Mouse (Mus musculus) hindbrain, embryonic 13.5 days (tissue): ENCODE measurements at regions not wholly inside any gene's neighbourhood (a gene's known extent, or its start where the extent isn't known, plus 50 kb on each side); places are given as distances from the start of the nearest gene placed in this dataset.

ENCODE experiments used
- ATAC-seq: fragments of 200-750 bp; cut with Nextera tagmentation; 2 replicates; pipeline ENCODE4 v1.8.0; 2017; ENCODE audit warnings: moderate TSS enrichment; ENCODE audit not compliant: low FRiP score
- H3K27ac ChIP-seq: fragments of 300-500 bp; sonication (generic); 2 replicates; pipeline ENCODE4 v1.5.1; 2015; ENCODE audit warnings: inconsistent platforms, mild to moderate bottlenecking, moderate library complexity
- H3K27me3 ChIP-seq: fragments of 300-500 bp; sonication (generic); 2 replicates; pipeline ENCODE4 v1.6.1; 2015; ENCODE audit warnings: mild to moderate bottlenecking, inconsistent platforms
- H3K36me3 ChIP-seq: fragments of 300-500 bp; sonication (generic); 2 replicates; pipeline ENCODE4 v1.6.1; 2015; ENCODE audit warnings: mild to moderate bottlenecking, inconsistent platforms
- H3K4me1 ChIP-seq: fragments of 300-500 bp; sonication (generic); replicated peaks from 2 replicates; pipeline ENCODE4 v1.6.1; 2015; ENCODE audit warnings: inconsistent platforms
- H3K4me2 ChIP-seq: fragments of 300-500 bp; sonication (generic); 2 replicates; pipeline ENCODE4 v1.6.1; 2015; ENCODE audit warnings: inconsistent platforms, mild to moderate bottlenecking, moderate library complexity
- H3K4me3 ChIP-seq: fragments of 300-500 bp; sonication (generic); 2 replicates; pipeline ENCODE4 v1.5.1; 2015; ENCODE audit warnings: mild to moderate bottlenecking, inconsistent platforms
- H3K9ac ChIP-seq: fragments of 300-500 bp; sonication (generic); 2 replicates; pipeline ENCODE4 v1.6.1; 2015; ENCODE audit warnings: mild to moderate bottlenecking, inconsistent platforms
- H3K9me3 ChIP-seq: fragments of 300-500 bp; sonication (generic); 2 replicates; pipeline ENCODE4 v1.6.1; 2016; ENCODE audit warnings: inconsistent platforms
- whole genome bisulfite sequencing: fragments of 180-500 bp; shearing (Covaris S2); methylation state at CpG from one replicate; pipeline ENCODE4 v1.1.7; 2015; 5-methylcytosine and 5-hydroxymethylcytosine counted together

DNA sequence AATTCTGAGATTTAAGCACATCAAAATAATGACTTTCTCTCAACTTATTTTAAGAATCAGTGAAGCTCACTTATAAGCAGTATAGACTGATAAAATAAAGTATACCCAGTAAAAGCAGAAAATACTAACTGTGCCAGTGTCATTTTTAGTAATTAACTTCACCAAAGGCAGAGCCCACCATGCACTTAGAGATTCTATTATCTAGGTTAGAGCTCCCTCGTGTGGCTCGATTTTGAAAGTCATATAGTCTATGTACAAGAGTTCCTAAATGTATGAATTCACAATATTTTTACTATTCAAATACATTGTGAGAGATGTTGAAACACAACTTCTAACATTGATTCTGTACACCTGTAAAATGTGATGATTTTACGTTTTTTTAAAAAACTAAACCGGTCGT lies 589.3 kb downstream of the Kcnj3 start:
- Histone ChIP-seq H3K9ac (no peak overlapping the region), H3K4me1 (no peaks in the 10 kb centered on the region), H3K4me3 (no peak overlapping the region), H3K4me2 (no peak overlapping the region), H3K9me3 (no peaks in the 10 kb centered on the region), H3K36me3 (no peaks in the 10 kb centered on the region), H3K27me3 (no peaks in the 10 kb centered on the region), H3K27ac (no peak overlapping the region)
- ATAC-seq: peak; percentile 86; the same call in 1 of the 2 replicates
- WGBS: 7% methylated on average over 5 of the region's 5 CpGs

DNA sequence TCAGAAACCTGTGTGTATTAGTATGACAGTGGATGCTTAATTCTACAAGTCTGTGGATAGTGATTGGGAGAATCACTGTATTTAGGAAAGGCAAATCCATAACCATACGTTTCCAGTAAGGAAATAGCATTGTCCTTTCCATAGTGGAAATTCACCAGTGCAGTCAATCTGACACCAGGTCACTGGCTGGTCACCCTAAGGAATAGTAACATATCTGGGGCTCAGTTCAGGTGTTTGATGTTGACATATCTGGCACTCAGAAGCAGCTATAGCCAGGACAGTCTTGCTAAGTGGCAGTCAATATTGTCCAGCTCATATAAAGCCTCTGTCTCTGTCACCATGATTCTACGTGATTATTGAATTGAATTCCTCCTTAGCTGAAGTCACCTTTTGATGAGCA lies 593.2 kb downstream of the Kcnj3 start:
- Histone ChIP-seq H3K36me3 (no peaks in the 10 kb centered on the region), H3K4me2 (no peak overlapping the region), H3K4me3 (no peak overlapping the region), H3K9ac (no peak overlapping the region), H3K27me3 (no peaks in the 10 kb centered on the region), H3K4me1 (no peaks in the 10 kb centered on the region), H3K9me3 (no peaks in the 10 kb centered on the region), H3K27ac (no peak overlapping the region)
- 80% methylated on average over 2 of the region's 2 CpGs for WGBS
- no peak for ATAC-seq
